Mouse (Mus musculus) neural tube, embryonic 12.5 days (tissue): Measurements from ENCODE around the gene Gm49384. TPM values are rescaled to one million over a fixed set of nuclear protein-coding genes. Genes with fewer than 3 reads are reported as not detected.
"Not testable (repeated sequence)": the region's sequence is repeated elsewhere in the genome, so short reads cannot be mapped to it uniquely, and the experiment has no call there.

Experiments
- ATAC-seq: fragments of 200-750 bp; cut with Nextera tagmentation; 2 replicates; pipeline ENCODE4 v1.8.0; 2017; ENCODE audit warnings: low read depth, mild to moderate bottlenecking, moderate TSS enrichment, moderate library complexity; ENCODE audit not compliant: low FRiP score
- H3K27ac ChIP-seq: fragments of 300-500 bp; sonication (generic); 2 replicates; pipeline ENCODE4 v1.5.1; 2016
- H3K27me3 ChIP-seq: fragments of 300-500 bp; sonication (generic); replicated peaks from 2 replicates; pipeline ENCODE4 v1.6.1; 2016; ENCODE audit warnings: mild to moderate bottlenecking
- H3K36me3 ChIP-seq: fragments of 300-500 bp; sonication (generic); 2 replicates; pipeline ENCODE4 v1.6.1; 2016; ENCODE audit warnings: mild to moderate bottlenecking
- H3K4me1 ChIP-seq: fragments of 300-500 bp; sonication (generic); 2 replicates; pipeline ENCODE4 v1.6.1; 2016
- H3K4me2 ChIP-seq: fragments of 300-500 bp; sonication (generic); replicated peaks from 2 replicates; pipeline ENCODE4 v1.6.1; 2016; ENCODE audit warnings: mild to moderate bottlenecking
- H3K4me3 ChIP-seq: fragments of 300-500 bp; sonication (generic); 2 replicates; pipeline ENCODE4 v1.5.1; 2016
- H3K9ac ChIP-seq: fragments of 300-500 bp; sonication (generic); 2 replicates; pipeline ENCODE4 v1.6.1; 2016; ENCODE audit warnings: mild to moderate bottlenecking
- H3K9me3 ChIP-seq: fragments of 300-500 bp; sonication (generic); 2 replicates; pipeline ENCODE4 v1.6.1; 2016; ENCODE audit warnings: mild to moderate bottlenecking
- WGBS: fragments of 180-500 bp; shearing (Covaris S2); methylation state at CpG from one replicate; pipeline ENCODE4 v1.1.7; 2016; 5-methylcytosine and 5-hydroxymethylcytosine counted together
- polyA plus RNA-seq: library from polyadenylated mRNA; unstranded; fragments of >200 nt; fragmentation: Nextera tagmentation; extraction: Ambion mirVana; gene quantifications from 2 replicates; pipeline ENCODE4 v1.2.1, GENCODE M21; 2016

Gene Gm49384
- polyA plus RNA-seq, 1 experiment from 2014 or later: 21.0 TPM

DNA sequence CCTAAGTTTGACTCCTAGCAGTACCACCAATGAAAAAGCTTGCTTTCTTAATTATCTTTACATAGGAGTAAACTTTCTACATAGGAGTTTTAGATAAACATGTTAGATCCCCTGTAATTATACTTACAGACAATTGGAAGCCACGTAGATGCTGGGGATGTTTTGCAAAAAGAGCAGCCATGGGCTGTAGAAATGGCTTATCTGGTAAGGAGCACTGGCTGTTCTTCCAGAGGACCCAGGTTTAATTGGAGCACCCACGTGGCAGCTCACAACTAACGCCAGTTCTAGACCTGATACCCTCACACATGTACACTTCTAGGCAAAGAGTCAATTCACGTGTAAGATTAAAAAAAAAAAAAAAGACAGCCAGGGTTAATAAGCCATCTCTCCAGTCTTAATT, 22.3 kb downstream of the Gm49384 start:
- Histone ChIP-seq H3K4me2 (no peak overlapping the region), H3K9ac (no peak overlapping the region), H3K27ac (no peak overlapping the region), H3K27me3 (no peaks in the 10 kb centered on the region), H3K9me3 (no peaks in the 10 kb centered on the region), H3K36me3 (peaks cover 12% of the 10 kb centered on the region), H3K4me1 (peaks cover 16% of the 10 kb centered on the region), H3K4me3 (no peak overlapping the region)
- WGBS: 90% methylated on average over 4 of the region's 4 CpGs
- ATAC-seq: no peak

DNA sequence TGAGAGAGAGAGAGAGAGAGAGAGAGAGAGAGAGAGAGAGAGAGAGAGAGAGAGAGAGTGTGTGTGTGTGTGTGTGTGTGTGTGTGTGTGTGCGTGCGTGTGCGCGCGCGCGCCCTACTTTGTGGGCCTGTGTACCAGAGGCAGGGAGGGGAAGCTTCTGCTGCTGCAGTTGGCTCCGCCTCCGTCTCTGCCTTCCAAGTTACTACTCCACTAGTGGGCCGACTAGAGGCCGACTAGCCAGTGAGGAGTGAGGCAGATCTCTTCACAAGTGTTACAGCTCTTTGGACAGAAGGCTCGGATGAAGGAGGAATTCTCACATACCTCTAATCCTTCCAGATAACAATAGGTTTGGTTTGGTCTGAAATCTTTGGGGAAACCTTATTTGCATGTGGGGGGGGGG, 24.7 kb downstream of the Gm49384 start:
- no peaks in the 10 kb centered on the region for H3K27me3 ChIP-seq
- ATAC-seq: no peak
- 74% methylated on average over 12 of the region's 12 CpGs for WGBS
- no peak overlapping the region for H3K4me2 ChIP-seq
- H3K4me1 ChIP-seq: peaks cover 4% of the 10 kb centered on the region; the same call in 1 of the 2 replicates
- peaks cover 16% of the 10 kb centered on the region for H3K36me3 ChIP-seq
- H3K4me3 ChIP-seq: no peak overlapping the region
- H3K9ac ChIP-seq: no peak overlapping the region
- no peaks in the 10 kb centered on the region for H3K9me3 ChIP-seq
- no peak overlapping the region for H3K27ac ChIP-seq

DNA sequence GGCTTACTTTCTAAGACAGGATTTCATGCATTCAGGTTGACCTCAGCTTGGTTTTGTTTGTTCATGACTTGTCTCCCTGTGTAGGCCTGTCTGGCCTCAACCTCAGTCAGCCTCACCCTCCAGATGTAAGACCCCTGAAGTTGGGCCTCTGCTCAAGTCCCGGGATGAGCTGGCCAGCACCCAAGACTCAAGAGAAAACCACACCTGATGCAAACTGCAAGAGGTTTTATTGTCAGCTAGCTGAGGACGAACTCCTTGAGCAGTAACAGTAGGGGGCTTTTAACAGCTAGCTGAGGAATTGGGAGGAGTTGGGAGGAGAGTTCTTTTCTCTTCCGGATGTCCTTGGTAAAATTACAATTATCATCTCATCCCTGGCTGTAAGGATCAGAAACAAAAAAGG, 26.5 kb downstream of the Gm49384 start:
- Histone ChIP-seq H3K9ac (no peak overlapping the region), H3K36me3 (peaks cover 16% of the 10 kb centered on the region), H3K27me3 (no peaks in the 10 kb centered on the region), H3K4me3 (no peak overlapping the region), H3K4me1 (no peaks in the 10 kb centered on the region), H3K4me2 (no peak overlapping the region), H3K9me3 (no peaks in the 10 kb centered on the region), H3K27ac (no peak overlapping the region)
- ATAC-seq: no peak
- 82% methylated on average over 3 of the region's 3 CpGs for WGBS

DNA sequence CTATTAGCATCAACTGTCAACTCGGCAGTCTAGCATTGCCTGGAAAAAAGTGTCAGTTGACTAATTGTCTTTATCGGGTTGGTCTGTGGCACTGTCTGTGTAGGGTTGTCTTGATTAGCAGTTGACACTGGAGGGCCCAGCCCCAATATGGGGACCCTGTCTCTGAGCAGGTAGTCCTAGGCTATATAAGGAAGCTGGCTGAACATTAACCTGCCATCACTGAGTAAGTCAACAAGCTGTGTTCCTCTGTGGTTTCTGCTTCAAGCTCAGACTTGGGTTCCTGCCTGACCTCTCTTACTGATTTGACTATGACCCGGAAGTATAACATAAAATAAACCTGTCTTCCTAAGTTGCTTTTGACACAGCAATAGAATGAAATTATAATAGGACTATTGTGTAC, 28.1 kb downstream of the Gm49384 start:
- Histone ChIP-seq H3K27me3 (no peaks in the 10 kb centered on the region), H3K4me3 (no peak overlapping the region), H3K4me1 (no peaks in the 10 kb centered on the region), H3K4me2 (no peak overlapping the region), H3K27ac (no peak overlapping the region), H3K36me3 (peaks cover 7% of the 10 kb centered on the region; the same call in 1 of the 2 replicates), H3K9me3 (no peaks in the 10 kb centered on the region), H3K9ac (no peak overlapping the region)
- no peak for ATAC-seq
- 93% methylated on average over 3 of the region's 3 CpGs for WGBS

DNA sequence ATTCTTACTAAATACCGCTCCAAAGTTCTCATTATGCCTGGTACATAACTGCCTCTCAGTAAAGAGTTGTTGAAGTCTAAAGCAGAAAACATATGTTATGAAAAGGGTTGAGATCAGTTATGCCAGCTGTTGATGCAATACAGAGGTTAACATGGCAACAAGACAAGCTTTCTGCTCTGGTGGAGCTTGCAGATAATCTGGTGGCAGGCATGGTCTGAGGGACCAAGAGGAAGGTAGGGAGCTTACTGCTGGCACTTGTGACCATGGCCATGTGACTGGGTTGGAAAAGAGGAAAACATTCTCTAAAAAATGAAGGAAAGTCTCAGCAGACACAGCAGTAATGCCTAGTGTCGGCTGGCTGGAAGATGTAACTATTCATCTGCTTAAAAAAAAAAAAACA, 32.8 kb downstream of the Gm49384 start:
- H3K9me3 ChIP-seq: no peaks in the 10 kb centered on the region
- H3K27me3 ChIP-seq: no peaks in the 10 kb centered on the region
- H3K27ac ChIP-seq: no peak overlapping the region
- 98% methylated on average over 2 of the region's 2 CpGs for WGBS
- peaks cover 3% of the 10 kb centered on the region; the same call in 1 of the 2 replicates for H3K36me3 ChIP-seq
- H3K4me3 ChIP-seq: no peak overlapping the region
- no peak overlapping the region for H3K9ac ChIP-seq
- H3K4me1 ChIP-seq: peaks cover 14% of the 10 kb centered on the region
- H3K4me2 ChIP-seq: no peak overlapping the region
- no peak for ATAC-seq

DNA sequence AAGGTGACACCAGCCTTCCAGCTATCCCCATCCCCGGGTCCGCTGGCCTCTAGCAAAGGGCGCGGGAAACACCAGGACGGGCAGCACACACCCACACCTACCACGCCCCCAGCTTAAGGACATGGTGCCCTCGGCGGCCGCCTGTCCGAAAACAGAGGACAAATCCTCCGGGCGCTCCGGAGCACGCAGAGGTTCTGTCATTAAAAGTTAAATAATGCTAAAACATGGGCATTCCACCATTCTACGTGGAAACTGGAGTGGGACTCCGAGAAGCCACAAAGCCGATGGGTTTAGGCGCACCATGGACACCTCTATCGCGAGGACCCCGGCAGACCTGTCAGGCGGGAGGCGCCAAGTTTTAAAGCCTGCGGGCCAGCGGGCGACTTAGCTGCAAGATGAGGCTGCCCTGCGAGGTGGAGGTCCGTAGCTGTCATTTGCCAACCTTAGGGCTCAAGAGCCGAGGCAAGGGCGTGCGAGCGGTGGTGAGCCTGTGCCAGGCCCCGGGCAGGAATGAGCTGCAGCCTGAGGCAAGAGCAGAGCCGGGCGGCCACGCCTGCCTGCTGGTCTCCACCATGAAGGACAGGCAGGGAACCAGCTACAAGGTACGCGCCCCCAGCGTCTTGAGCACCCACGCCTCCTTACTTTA, 35.5 kb downstream of the Gm49384 start, which contains the start of gene Lrr1:
TSS of gene Lrr1 (plus strand) at position 354 of the 646 bp plus-strand sequence.
- peak within 1 kb of the TSS; percentile 75 for H3K9ac ChIP-seq

DNA sequence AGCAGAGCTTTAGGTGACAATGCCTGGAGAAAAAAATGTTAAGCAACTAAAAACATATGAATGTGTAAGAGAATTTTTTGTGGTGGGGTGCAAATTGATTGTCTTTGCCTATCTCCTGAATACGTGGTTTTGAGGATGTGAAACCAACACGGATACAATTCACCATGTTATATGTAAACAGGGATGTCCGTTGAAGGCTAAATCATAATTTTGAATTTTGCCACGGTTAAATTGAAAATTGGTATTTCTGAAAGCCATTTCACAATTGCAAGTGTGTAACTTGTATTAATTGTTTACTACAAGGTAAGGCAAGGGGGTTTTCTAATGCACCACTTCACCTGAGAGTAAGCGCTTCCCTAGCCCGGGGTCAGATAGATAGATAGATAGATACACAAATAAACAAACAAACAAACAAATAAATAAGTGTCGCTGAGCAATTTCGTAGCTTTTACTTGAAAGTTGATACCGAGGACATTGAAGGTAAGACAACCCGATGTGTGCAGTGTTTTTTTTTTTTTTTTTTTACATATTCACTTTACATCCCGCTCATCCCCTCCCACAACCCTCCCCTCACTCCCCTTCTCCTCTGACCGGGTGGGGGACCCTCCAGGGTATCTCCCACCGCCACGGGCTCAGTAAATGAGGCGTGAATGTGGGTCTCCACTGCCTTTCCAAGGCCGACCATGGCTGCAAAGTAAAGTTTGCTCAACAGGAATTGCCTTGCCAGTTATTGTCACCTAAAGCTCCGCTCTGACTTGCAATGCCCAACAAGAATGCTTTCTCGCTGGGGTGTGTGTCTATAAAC, 36.2 kb downstream of the Gm49384 start:
- peak overlapping the region; percentile 72 for H3K4me3 ChIP-seq
- no peak overlapping the region for H3K27ac ChIP-seq
- H3K9me3 ChIP-seq: no peaks in the 10 kb centered on the region
- peaks cover 14% of the 10 kb centered on the region for H3K4me1 ChIP-seq
- no peaks in the 10 kb centered on the region for H3K36me3 ChIP-seq
- H3K27me3 ChIP-seq: no peaks in the 10 kb centered on the region
- WGBS: 9% methylated on average over 18 of the region's 18 CpGs
- peak overlapping the region; percentile 75 for H3K9ac ChIP-seq
- H3K4me2 ChIP-seq: peak overlapping the region; percentile 96
- peak; percentile 63 for ATAC-seq

More for the DNA sequence above, 35.5 kb downstream of the Gm49384 start, which contains the start of gene Lrr1:
- Histone ChIP-seq H3K4me3 (peak within 1 kb of the TSS; percentile 72), H3K27ac (no peak within 1 kb of the TSS; the same call in 1 of the 2 replicates), H3K36me3 (no peaks in the 10 kb centered on the region), H3K4me1 (peaks cover 14% of the 10 kb centered on the region), H3K4me2 (peak within 1 kb of the TSS; percentile 96), H3K9me3 (no peaks in the 10 kb centered on the region), H3K27me3 (no peaks in the 10 kb centered on the region)
- under 1% methylated on average over 40 of the region's 40 CpGs for WGBS
- ATAC-seq: peak; percentile 95

DNA sequence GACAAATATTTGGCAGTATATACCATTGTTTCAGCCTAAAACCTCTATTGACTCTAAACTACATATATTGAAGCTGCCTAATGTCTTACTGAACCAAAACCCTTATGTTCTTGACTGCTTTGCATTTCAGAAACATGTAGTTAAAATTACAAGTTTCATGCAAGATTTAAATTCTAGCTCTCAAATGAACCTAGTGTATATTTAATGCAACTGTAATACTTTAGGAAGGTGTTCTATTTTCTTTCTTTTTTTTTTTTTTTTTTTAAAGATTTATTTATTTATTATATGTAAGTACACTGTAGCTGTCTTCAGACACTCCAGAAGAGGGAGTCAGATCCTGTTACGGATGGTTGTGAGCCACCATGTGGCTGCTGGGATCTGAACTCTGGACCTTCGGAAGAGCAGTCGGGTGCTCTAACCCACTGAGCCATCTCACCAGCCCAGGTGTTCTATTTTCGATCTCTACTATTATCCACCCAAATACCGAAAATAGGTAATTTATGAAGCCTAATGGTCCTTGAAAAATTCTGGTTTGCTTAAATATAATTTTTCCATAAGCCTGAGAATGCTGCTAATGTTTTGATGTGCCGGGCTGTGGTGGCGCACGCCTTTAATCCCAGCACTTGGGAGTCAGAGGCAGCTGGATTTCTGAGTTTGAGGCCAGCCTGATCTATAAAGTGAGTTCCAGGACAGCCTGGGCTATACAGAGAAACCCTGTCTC, 37.0 kb downstream of the Gm49384 start:
- not testable (repeated sequence) for H3K9ac ChIP-seq, H3K4me3 ChIP-seq, H3K27me3 ChIP-seq, H3K36me3 ChIP-seq, ATAC-seq, H3K9me3 ChIP-seq, H3K27ac ChIP-seq
- peak overlapping the region; percentile 96; the same call in 1 of the 2 replicates for H3K4me2 ChIP-seq
- 66% methylated on average over 8 of the region's 8 CpGs for WGBS
- peaks cover 14% of the 10 kb centered on the region for H3K4me1 ChIP-seq

DNA sequence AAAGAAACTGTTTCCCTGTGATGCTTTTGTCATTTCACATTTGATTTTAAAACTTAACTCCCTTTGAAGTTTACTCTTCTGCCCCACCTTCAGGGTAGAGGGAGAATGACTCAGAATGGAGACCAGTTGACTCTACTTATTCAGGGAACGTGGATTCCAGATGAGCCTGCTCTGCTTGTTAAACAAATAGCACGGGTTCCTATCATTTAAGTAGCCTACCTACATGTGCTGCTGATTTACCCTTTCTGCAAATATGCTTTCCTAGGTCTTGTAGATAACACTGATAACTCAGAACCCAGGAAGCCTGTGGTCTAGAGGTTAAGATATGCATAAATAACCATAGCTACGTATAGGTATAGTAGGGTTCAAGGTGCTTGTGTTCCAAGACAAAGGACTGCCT, 39.2 kb downstream of the Gm49384 start:
- Histone ChIP-seq H3K36me3 (no peaks in the 10 kb centered on the region), H3K4me1 (peaks cover 13% of the 10 kb centered on the region), H3K9me3 (no peaks in the 10 kb centered on the region), H3K4me3 (no peak overlapping the region), H3K4me2 (no peak overlapping the region), H3K27ac (no peak overlapping the region), H3K27me3 (no peaks in the 10 kb centered on the region), H3K9ac (no peak overlapping the region)
- 60% methylated on average over 3 of the region's 3 CpGs for WGBS
- ATAC-seq: no peak

DNA sequence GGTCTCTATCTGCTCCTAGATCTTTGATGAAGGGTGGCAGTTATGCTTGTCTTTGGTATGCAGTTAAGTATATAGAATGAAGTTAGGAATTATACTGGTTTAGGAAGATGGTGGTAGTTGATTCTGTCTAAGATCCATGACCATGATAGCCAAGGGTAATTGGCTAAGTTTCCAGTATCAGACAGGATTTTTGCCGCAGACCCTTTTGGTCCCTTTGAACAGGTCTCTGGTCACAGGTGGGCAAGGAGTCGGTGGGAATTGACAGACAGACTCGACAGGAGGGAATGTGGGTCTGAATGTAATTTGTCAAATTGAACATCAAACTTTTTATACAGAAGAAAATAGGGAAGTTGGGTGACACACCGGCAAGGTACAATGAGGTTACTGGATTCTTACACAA, 40.5 kb downstream of the Gm49384 start:
- H3K9ac ChIP-seq, H3K27me3 ChIP-seq, H3K4me3 ChIP-seq, ATAC-seq, H3K4me1 ChIP-seq, H3K36me3 ChIP-seq, H3K9me3 ChIP-seq, H3K27ac ChIP-seq, H3K4me2 ChIP-seq: not testable (repeated sequence)
- WGBS: 85% methylated on average over 4 of the region's 4 CpGs

DNA sequence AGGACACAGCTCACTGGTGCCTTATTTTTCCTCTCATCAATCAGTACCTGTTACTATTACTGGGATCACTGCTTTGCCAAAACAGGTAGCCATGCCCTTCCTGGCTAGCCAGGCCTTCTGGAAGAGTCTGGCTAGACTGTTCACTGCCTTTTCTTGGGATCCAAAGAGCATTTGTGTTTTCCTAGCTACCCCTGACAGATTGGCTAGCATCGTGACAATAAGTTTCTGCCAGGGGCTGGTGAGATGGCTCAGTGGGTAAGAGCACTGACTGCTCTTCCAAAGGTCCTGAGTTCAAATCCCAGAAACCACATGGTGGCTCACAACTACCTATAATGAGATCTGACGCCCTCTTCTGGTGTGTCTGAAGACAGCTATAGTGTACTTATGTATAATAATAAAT, 43.4 kb downstream of the Gm49384 start:
- WGBS: 83% methylated on average over 2 of the region's 2 CpGs
- H3K27ac ChIP-seq: not testable (repeated sequence)

DNA sequence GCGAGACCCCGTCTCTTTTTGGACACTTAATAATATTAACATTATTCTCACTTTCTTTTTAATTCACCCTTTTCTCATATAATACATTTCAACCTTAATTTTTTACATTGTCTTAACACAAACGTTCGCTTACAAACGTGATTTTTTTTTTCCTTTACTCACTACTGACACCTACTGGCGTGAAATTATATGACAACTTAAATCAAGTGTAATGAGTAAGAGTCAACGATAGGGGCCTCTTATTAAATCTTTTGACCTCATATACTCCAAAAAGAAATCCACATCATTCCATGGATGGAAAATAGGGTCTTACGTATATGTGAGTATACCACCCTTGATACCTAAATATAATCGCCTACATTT, 44.5 kb downstream of the Gm49384 start:
- Histone ChIP-seq H3K9me3 (no peaks in the 10 kb centered on the region), H3K4me2 (peak overlapping the region; percentile 24; the same call in 1 of the 2 replicates), H3K27me3 (no peaks in the 10 kb centered on the region), H3K27ac (no peak overlapping the region), H3K4me3 (no peak overlapping the region), H3K9ac (no peak overlapping the region), H3K4me1 (peaks cover 5% of the 10 kb centered on the region), H3K36me3 (peaks cover 17% of the 10 kb centered on the region)
- 5% methylated on average over 9 of the region's 9 CpGs for WGBS
- 0 out of 2 replicates have a peak, but pooled peaks have one; percentile 4 for ATAC-seq

More for the DNA sequence above, 43.4 kb downstream of the Gm49384 start:
- H3K4me3 ChIP-seq, ATAC-seq, H3K9me3 ChIP-seq, H3K27me3 ChIP-seq, H3K4me2 ChIP-seq, H3K4me1 ChIP-seq, H3K9ac ChIP-seq: not testable (repeated sequence)
- H3K36me3 ChIP-seq: peaks cover 17% of the 10 kb centered on the region
